Mouse (Mus musculus) liver, adult 2 months (tissue): Measurements from ENCODE around the gene Tmem184a.

Experiments
- CTCF ChIP-seq: fragments of 200-500 bp; IDR thresholded peaks from 2 replicates; pipeline ENCODE4 v1.5.1; 2011; ENCODE audit warnings: low read depth, low read length, control low read depth
- POLR2A ChIP-seq: fragments of 200-500 bp; IDR thresholded peaks from 2 replicates; pipeline ENCODE4 v1.6.1; 2011; ENCODE audit warnings: low read length, control low read depth; ENCODE audit not compliant: insufficient read depth; ENCODE audit errors: extremely low read depth

GRCm38 (mm10) chr5:139835706-139836105, 16.0 kb upstream of the Tmem184a start:
- no peak for TF ChIP-seq CTCF
- TF ChIP-seq POLR2A: no peak
